Mouse (Mus musculus): ENCODE results near the gene Orc5. TPM values are rescaled to one million over a fixed set of nuclear protein-coding genes. Genes with fewer than 3 reads are reported as not detected.
"Not testable (repeated sequence)": the region's sequence is repeated elsewhere in the genome, so short reads cannot be mapped to it uniquely, and the experiment has no call there.

The Orc5 gene
- polyA plus RNA-seq, 1 experiment from 2014 or later, result 47.1 TPM

GRCm38 (mm10) chr5:22485764-22486163, 64.5 kb downstream of the Orc5 start:
- Histone ChIP-seq H3K4me1 (ENCODE audit: control insufficient read depth, low read depth, low read length) (peaks cover 7% of the 10 kb centered on the region), H3K4me2 (ENCODE audit: low read depth, low read length) (no peak overlapping the region), H3K4me3 (ENCODE audit: low read depth, low read length) (no peak overlapping the region), H3K27me3 (ENCODE audit: control insufficient read depth, insufficient read depth, low read depth, low read length) (no peaks in the 10 kb centered on the region), H3K36me3 (ENCODE audit: control insufficient read depth, insufficient read depth) (peaks cover 8% of the 10 kb centered on the region), H3K9me3 (replicated peaks; ENCODE audit: control insufficient read depth, low read length) (no peaks in the 10 kb centered on the region), H3K27ac (ENCODE audit: low read length) (peak overlapping the region; percentile 68), H3K9ac (ENCODE audit: low read depth, low read length) (no peak overlapping the region)
- 46% methylated on average over 1 of the region's 1 CpGs for WGBS (ENCODE audit: insufficient replicate concordance)
- peak; percentile 82 for ATAC-seq (ENCODE audit: low read depth)

GRCm38 (mm10) chr5:22482567-22482966, 67.7 kb downstream of the Orc5 start:
- no peak overlapping the region for H3K4me3 ChIP-seq (ENCODE audit: low read depth, low read length)
- no peak for ATAC-seq (ENCODE audit: low read depth)
- peaks cover 7% of the 10 kb centered on the region for H3K4me1 ChIP-seq (ENCODE audit: control insufficient read depth, low read depth, low read length)
- H3K36me3 ChIP-seq (ENCODE audit: control insufficient read depth, insufficient read depth), result peaks cover 6% of the 10 kb centered on the region
- no peaks in the 10 kb centered on the region for H3K9me3 ChIP-seq (replicated peaks; ENCODE audit: control insufficient read depth, low read length)
- no peak overlapping the region for H3K9ac ChIP-seq (ENCODE audit: low read depth, low read length)
- WGBS (ENCODE audit: insufficient replicate concordance), result 81% methylated on average over 5 of the region's 5 CpGs
- H3K4me2 ChIP-seq (ENCODE audit: low read depth, low read length), result no peak overlapping the region
- no peak overlapping the region for H3K27ac ChIP-seq (ENCODE audit: low read length)
- H3K27me3 ChIP-seq (ENCODE audit: control insufficient read depth, insufficient read depth, low read depth, low read length), result no peaks in the 10 kb centered on the region

- WGBS (ENCODE audit: insufficient replicate concordance), result 79% methylated on average over 7 of the region's 11 CpGs
- H3K9me3 ChIP-seq (replicated peaks; ENCODE audit: control insufficient read depth, low read length); H3K4me2 ChIP-seq (ENCODE audit: low read depth, low read length); H3K27ac ChIP-seq (ENCODE audit: low read length); H3K36me3 ChIP-seq (ENCODE audit: control insufficient read depth, insufficient read depth); ATAC-seq (ENCODE audit: low read depth); H3K4me3 ChIP-seq (ENCODE audit: low read depth, low read length); H3K4me1 ChIP-seq (ENCODE audit: control insufficient read depth, low read depth, low read length); H3K9ac ChIP-seq (ENCODE audit: low read depth, low read length); H3K27me3 ChIP-seq (ENCODE audit: control insufficient read depth, insufficient read depth, low read depth, low read length): not testable (repeated sequence)
Measured at GRCm38 (mm10) chr5:22472445-22472844, 77.8 kb downstream of the Orc5 start.

GRCm38 (mm10) chr5:22471243-22471642, 79.0 kb downstream of the Orc5 start:
- no peak overlapping the region for H3K9ac ChIP-seq (ENCODE audit: low read depth, low read length)
- H3K36me3 ChIP-seq (ENCODE audit: control insufficient read depth, insufficient read depth), result no peaks in the 10 kb centered on the region
- no peak overlapping the region for H3K27ac ChIP-seq (ENCODE audit: low read length)
- no peak for ATAC-seq (ENCODE audit: low read depth)
- no peaks in the 10 kb centered on the region for H3K27me3 ChIP-seq (ENCODE audit: control insufficient read depth, insufficient read depth, low read depth, low read length)
- H3K9me3 ChIP-seq (replicated peaks; ENCODE audit: control insufficient read depth, low read length), result no peaks in the 10 kb centered on the region
- H3K4me3 ChIP-seq (ENCODE audit: low read depth, low read length), result no peak overlapping the region
- no peaks in the 10 kb centered on the region for H3K4me1 ChIP-seq (ENCODE audit: control insufficient read depth, low read depth, low read length)
- 68% methylated on average over 4 of the region's 4 CpGs for WGBS (ENCODE audit: insufficient replicate concordance)
- H3K4me2 ChIP-seq (ENCODE audit: low read depth, low read length), result no peak overlapping the region

GRCm38 (mm10) chr5:22452871-22453661, 97.2 kb downstream of the Orc5 start:
- H3K27ac ChIP-seq (ENCODE audit: low read length), result no peak overlapping the region
- H3K4me2 ChIP-seq (ENCODE audit: low read depth, low read length), result no peak overlapping the region
- H3K4me1 ChIP-seq (ENCODE audit: control insufficient read depth, low read depth, low read length), result no peaks in the 10 kb centered on the region
- no peaks in the 10 kb centered on the region for H3K9me3 ChIP-seq (replicated peaks; ENCODE audit: control insufficient read depth, low read length)
- H3K27me3 ChIP-seq (ENCODE audit: control insufficient read depth, insufficient read depth, low read depth, low read length), result no peaks in the 10 kb centered on the region
- no peak overlapping the region for H3K4me3 ChIP-seq (ENCODE audit: low read depth, low read length)
- no peak overlapping the region for H3K9ac ChIP-seq (ENCODE audit: low read depth, low read length)
- ATAC-seq (ENCODE audit: low read depth), result no peak
- 70% methylated on average over 15 of the region's 15 CpGs for WGBS (ENCODE audit: insufficient replicate concordance)
- H3K36me3 ChIP-seq (ENCODE audit: control insufficient read depth, insufficient read depth), result no peaks in the 10 kb centered on the region

- no peaks in the 10 kb centered on the region for H3K4me1 ChIP-seq (ENCODE audit: control insufficient read depth, low read depth, low read length)
- WGBS (ENCODE audit: insufficient replicate concordance), result 74% methylated on average over 9 of the region's 9 CpGs
- no peak for ATAC-seq (ENCODE audit: low read depth)
- no peaks in the 10 kb centered on the region for H3K27me3 ChIP-seq (ENCODE audit: control insufficient read depth, insufficient read depth, low read depth, low read length)
- H3K9ac ChIP-seq (ENCODE audit: low read depth, low read length), result no peak overlapping the region
- no peaks in the 10 kb centered on the region for H3K9me3 ChIP-seq (replicated peaks; ENCODE audit: control insufficient read depth, low read length)
- H3K4me3 ChIP-seq (ENCODE audit: low read depth, low read length), result no peak overlapping the region
- H3K27ac ChIP-seq (ENCODE audit: low read length), result no peak overlapping the region
- no peak overlapping the region for H3K4me2 ChIP-seq (ENCODE audit: low read depth, low read length)
- no peaks in the 10 kb centered on the region for H3K36me3 ChIP-seq (ENCODE audit: control insufficient read depth, insufficient read depth)
Measured at GRCm38 (mm10) chr5:22452452-22452851, 97.8 kb downstream of the Orc5 start.

- 49% methylated on average over 3 of the region's 3 CpGs for WGBS (ENCODE audit: insufficient replicate concordance)
- H3K9me3 ChIP-seq (replicated peaks; ENCODE audit: control insufficient read depth, low read length), result no peaks in the 10 kb centered on the region
- H3K4me3 ChIP-seq (ENCODE audit: low read depth, low read length), result no peak overlapping the region
Measured at GRCm38 (mm10) chr5:22451764-22452163, 98.5 kb downstream of the Orc5 start.

GRCm38 (mm10) chr5:22449492-22449891, 100.7 kb downstream of the Orc5 start:
- Histone ChIP-seq H3K27ac (ENCODE audit: low read length) (no peak overlapping the region), H3K4me1 (ENCODE audit: control insufficient read depth, low read depth, low read length) (no peaks in the 10 kb centered on the region), H3K4me2 (ENCODE audit: low read depth, low read length) (no peak overlapping the region), H3K9ac (ENCODE audit: low read depth, low read length) (no peak overlapping the region), H3K27me3 (ENCODE audit: control insufficient read depth, insufficient read depth, low read depth, low read length) (no peaks in the 10 kb centered on the region), H3K9me3 (replicated peaks; ENCODE audit: control insufficient read depth, low read length) (no peaks in the 10 kb centered on the region), H3K4me3 (ENCODE audit: low read depth, low read length) (no peak overlapping the region), H3K36me3 (ENCODE audit: control insufficient read depth, insufficient read depth) (no peaks in the 10 kb centered on the region)
- no peak for ATAC-seq (ENCODE audit: low read depth)
- WGBS (ENCODE audit: insufficient replicate concordance), result 48% methylated on average over 3 of the region's 3 CpGs

More at GRCm38 (mm10) chr5:22451764-22452163, 98.5 kb downstream of the Orc5 start:
- Histone ChIP-seq H3K36me3 (ENCODE audit: control insufficient read depth, insufficient read depth) (no peaks in the 10 kb centered on the region), H3K27me3 (ENCODE audit: control insufficient read depth, insufficient read depth, low read depth, low read length) (no peaks in the 10 kb centered on the region), H3K4me2 (ENCODE audit: low read depth, low read length) (no peak overlapping the region), H3K4me1 (ENCODE audit: control insufficient read depth, low read depth, low read length) (no peaks in the 10 kb centered on the region), H3K9ac (ENCODE audit: low read depth, low read length) (no peak overlapping the region), H3K27ac (ENCODE audit: low read length) (no peak overlapping the region)
- ATAC-seq (ENCODE audit: low read depth), result no peak
